Mouse (Mus musculus): ENCODE results near the gene Upp2. TPM values are rescaled to one million over a fixed set of nuclear protein-coding genes. Genes with fewer than 3 reads are reported as not detected.

The Upp2 gene
- polyA plus RNA-seq, 1 experiment from 2014 or later, result 2.9 TPM

DNA sequence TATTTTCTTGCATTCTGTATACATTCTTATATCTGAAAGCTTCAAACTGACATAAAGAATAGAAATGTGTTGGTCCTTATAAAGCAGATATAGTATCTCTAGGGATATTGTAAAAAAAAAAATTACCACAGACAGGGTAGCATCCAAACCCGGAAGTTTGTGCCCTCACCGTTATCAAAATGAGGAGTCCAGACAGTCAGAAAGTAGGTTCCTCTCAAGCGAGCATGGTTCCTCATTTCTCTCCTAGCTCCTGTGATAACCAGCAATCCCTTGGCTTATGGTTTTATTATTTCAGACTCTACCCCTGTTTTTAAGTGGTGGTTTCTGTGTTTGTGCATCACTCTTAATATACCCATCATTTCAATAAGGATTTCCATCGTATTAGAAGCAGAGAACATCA is 134.5 kb downstream of the Upp2 start:
- Histone ChIP-seq H3K27ac (no peak overlapping the region), H3K36me3 (ENCODE audit: inconsistent target) (no peaks in the 10 kb centered on the region), H3K4me3 (ENCODE audit: inconsistent target) (no peak overlapping the region), H3K79me2 (ENCODE audit: inconsistent target) (no peaks in the 10 kb centered on the region)
- 33% methylated on average over 4 of the region's 4 CpGs for WGBS (ENCODE audit: missing documents)

DNA sequence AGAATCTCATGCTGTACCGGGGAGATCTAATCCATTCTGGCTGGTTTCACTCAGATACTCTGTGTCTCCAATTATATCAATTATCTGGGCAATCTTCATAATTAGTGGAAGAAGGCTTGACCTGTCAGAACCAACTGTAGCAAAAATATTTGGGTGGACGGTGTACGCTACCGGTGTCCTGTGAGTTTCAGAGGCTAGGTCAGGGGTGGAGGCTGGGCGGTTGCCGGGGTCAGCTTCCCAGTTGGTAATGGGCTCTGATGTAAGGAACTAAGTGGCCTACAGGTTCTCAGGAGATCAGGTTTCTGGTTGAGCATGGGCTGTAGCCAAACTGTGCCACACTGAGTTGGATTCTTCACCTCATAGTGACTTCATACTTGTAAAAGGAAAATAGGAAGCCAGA is 136.1 kb downstream of the Upp2 start:
- no peak overlapping the region for H3K27ac ChIP-seq
- no peaks in the 10 kb centered on the region for H3K79me2 ChIP-seq (ENCODE audit: inconsistent target)
- no peak overlapping the region for H3K4me3 ChIP-seq (ENCODE audit: inconsistent target)
- WGBS (ENCODE audit: missing documents), result 99% methylated on average over 6 of the region's 6 CpGs
- H3K36me3 ChIP-seq (ENCODE audit: inconsistent target), result no peaks in the 10 kb centered on the region

DNA sequence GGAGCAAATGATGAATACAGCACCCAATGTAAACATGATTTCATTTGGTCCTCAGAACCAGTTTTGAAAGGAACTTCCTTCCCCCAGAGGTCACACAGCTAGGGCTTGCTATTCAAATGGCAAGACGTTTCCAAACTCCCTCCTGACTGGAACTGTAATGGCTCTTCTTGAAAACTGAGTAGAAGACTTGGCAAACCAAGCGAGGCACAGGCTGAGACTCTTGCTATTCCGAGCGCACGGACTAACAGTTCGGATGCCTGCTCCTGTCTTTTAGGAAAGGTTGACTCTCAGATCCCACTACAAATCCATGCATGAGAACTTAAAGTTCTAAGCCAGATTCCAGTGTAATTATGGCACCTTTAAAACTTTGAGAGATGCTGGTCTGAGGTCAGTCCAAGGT is 136.5 kb downstream of the Upp2 start:
- Histone ChIP-seq H3K27ac (no peak overlapping the region), H3K4me3 (ENCODE audit: inconsistent target) (no peak overlapping the region), H3K36me3 (ENCODE audit: inconsistent target) (no peaks in the 10 kb centered on the region), H3K79me2 (ENCODE audit: inconsistent target) (no peaks in the 10 kb centered on the region)
- 86% methylated on average over 6 of the region's 6 CpGs for WGBS (ENCODE audit: missing documents)

DNA sequence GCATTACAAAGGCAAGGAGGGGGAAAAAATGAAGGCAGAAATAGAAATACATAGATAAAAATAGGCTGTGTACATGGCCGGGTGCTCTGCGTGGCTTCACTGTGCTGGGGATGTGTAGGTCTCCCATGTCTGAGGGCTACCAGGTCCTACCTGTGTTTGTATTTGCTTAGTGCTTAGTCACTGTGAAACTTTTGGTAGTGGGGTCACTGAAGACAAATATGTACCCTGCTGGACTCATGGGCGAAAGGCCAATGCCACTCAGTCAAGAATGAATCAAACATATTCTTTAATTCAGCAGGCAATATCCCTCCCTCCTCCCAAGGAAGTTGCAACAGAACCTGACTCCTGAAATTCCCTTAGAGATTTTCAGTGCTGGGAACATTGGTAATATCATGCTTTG is 137.5 kb downstream of the Upp2 start:
- WGBS (ENCODE audit: missing documents), result 100% methylated on average over 3 of the region's 3 CpGs
- Histone ChIP-seq H3K36me3 (ENCODE audit: inconsistent target) (no peaks in the 10 kb centered on the region), H3K27ac (no peak overlapping the region), H3K4me3 (ENCODE audit: inconsistent target) (no peak overlapping the region), H3K79me2 (ENCODE audit: inconsistent target) (no peaks in the 10 kb centered on the region)

DNA sequence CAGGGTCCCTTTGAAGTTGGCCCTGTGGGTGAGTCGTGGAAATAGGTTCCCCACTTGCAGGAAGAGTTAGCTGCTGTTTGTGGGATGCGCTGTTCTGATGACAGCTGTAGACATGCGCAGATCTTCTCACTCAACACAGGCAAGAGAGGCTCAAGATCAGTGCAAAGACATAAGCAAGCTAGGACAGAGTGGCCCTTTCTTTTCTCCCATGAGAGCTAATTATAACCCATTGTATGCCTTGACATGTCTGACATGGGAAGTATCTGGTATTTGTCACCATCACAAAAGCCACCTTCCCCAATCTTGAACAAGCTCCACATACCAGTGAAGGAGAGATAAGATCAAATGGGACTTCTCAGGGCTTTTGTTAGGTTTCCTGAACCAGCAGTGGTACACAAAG is 140.6 kb downstream of the Upp2 start:
- Histone ChIP-seq H3K36me3 (ENCODE audit: inconsistent target) (no peaks in the 10 kb centered on the region), H3K27ac (no peak overlapping the region), H3K4me3 (ENCODE audit: inconsistent target) (no peak overlapping the region), H3K79me2 (ENCODE audit: inconsistent target) (no peaks in the 10 kb centered on the region)
- 100% methylated on average over 3 of the region's 3 CpGs for WGBS (ENCODE audit: missing documents)

DNA sequence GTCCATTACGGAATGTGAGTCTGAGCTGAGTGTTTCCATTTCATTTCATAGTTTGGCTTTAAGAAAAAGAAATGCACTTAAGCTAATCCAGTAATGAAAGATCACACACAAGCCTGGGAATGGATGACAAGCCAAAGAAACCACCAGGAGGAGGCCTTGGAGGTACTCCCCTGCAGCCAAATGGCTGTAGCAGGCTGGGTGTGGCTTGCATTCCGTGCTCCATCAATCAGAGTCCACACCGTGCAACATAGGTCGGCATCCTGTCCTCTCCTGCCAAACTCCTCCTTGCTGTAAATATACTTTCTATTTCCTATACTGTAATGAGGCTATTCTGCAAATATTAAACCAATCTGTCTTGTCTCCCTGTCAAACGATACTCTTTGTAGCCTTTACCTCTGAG is 143.1 kb downstream of the Upp2 start:
- Histone ChIP-seq H3K79me2 (ENCODE audit: inconsistent target) (no peaks in the 10 kb centered on the region), H3K4me3 (ENCODE audit: inconsistent target) (no peak overlapping the region), H3K36me3 (ENCODE audit: inconsistent target) (no peaks in the 10 kb centered on the region), H3K27ac (no peak overlapping the region)
- WGBS (ENCODE audit: missing documents), result 77% methylated on average over 5 of the region's 5 CpGs

DNA sequence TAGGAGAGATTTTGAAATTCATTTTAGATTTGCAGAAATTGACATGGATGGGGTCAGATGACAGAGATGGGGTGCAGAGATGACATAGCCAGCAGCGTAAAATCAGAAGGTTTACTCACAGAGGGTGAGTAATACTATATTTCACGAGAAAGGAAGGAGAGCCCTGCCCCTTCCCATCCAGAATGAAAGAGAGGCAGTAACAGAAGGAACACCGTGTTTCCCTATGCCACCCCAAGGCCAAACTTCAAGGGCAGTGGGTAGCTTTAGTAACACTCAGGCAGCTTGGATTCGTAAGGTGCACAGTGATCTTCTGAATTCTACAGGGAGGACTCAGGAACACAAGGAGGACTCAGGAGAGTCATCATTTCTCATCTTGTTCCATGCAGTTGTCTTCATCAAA is 144.0 kb downstream of the Upp2 start:
- 98% methylated on average over 4 of the region's 4 CpGs for WGBS (ENCODE audit: missing documents)
- no peak overlapping the region for H3K27ac ChIP-seq
- H3K36me3 ChIP-seq (ENCODE audit: inconsistent target), result no peaks in the 10 kb centered on the region
- no peaks in the 10 kb centered on the region for H3K79me2 ChIP-seq (ENCODE audit: inconsistent target)
- H3K4me3 ChIP-seq (ENCODE audit: inconsistent target), result no peak overlapping the region

DNA sequence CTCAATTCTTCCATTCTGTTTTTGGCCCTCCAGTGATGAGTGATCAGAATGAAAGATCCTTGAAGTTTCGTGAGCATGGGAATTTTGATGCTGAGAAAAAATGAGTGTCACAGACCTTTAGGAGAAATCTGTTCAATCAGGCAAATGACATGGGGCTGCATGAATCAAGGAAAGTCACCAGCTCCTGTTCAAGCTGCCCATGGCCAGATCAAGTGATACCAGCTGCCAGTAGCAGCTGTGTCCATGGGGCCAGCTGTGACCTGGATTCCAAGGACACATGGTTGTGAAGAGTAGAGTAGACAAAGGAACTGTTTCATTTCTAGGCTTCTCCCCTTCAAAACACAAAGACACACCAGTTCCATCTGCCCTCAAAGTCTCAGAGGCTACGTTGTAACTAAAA is 144.4 kb downstream of the Upp2 start:
- H3K27ac ChIP-seq, result no peak overlapping the region
- WGBS (ENCODE audit: missing documents), result 100% methylated on average over 2 of the region's 2 CpGs
- H3K79me2 ChIP-seq (ENCODE audit: inconsistent target), result no peaks in the 10 kb centered on the region
- H3K36me3 ChIP-seq (ENCODE audit: inconsistent target), result no peaks in the 10 kb centered on the region
- H3K4me3 ChIP-seq (ENCODE audit: inconsistent target), result no peak overlapping the region

DNA sequence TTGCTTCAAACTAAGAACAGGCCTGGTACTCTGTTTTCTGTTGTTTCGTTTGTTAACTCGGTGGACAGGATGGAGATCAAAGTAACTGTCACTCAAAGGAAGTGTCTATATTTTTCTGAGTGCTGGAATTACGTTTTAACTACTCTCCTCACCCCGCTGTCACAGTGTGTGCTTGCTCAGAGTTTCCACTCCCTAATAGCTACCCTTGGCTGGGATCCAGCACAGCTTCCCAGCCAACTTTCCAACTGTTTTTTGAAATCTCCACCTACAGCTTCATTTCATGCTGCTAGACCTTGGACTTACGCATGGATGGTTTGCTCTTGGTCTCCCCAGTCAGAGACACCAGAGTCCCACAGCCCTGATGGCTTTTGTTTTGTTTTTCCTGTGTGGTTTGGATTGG is 144.8 kb downstream of the Upp2 start:
- Histone ChIP-seq H3K27ac (no peak overlapping the region), H3K36me3 (ENCODE audit: inconsistent target) (no peaks in the 10 kb centered on the region), H3K4me3 (ENCODE audit: inconsistent target) (no peak overlapping the region), H3K79me2 (ENCODE audit: inconsistent target) (no peaks in the 10 kb centered on the region)
- 85% methylated on average over 5 of the region's 5 CpGs for WGBS (ENCODE audit: missing documents)

DNA sequence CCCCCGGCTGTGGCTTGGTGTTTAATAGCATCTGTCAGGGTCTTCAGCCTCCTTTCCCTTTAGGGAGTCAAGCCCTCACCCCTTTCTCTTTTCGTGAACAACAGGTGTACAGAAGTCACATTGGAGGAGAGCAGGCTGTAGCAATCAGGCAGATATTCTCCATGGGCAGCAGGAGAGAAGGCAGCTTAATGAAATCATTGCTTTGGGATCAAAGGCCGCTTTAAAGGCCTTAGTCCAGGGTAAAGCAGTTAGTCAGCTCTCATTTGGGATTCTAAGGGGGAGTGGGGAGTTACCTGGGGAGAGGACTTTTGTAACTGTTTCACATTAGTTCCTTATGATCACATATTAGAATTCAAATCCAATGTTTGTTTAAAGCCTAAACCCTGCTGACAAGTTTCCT is 150.8 kb downstream of the Upp2 start:
- Histone ChIP-seq H3K4me3 (ENCODE audit: inconsistent target) (no peak overlapping the region), H3K36me3 (ENCODE audit: inconsistent target) (no peaks in the 10 kb centered on the region), H3K27ac (no peak overlapping the region), H3K79me2 (ENCODE audit: inconsistent target) (no peaks in the 10 kb centered on the region)
- WGBS (ENCODE audit: missing documents), result 83% methylated on average over 3 of the region's 3 CpGs

DNA sequence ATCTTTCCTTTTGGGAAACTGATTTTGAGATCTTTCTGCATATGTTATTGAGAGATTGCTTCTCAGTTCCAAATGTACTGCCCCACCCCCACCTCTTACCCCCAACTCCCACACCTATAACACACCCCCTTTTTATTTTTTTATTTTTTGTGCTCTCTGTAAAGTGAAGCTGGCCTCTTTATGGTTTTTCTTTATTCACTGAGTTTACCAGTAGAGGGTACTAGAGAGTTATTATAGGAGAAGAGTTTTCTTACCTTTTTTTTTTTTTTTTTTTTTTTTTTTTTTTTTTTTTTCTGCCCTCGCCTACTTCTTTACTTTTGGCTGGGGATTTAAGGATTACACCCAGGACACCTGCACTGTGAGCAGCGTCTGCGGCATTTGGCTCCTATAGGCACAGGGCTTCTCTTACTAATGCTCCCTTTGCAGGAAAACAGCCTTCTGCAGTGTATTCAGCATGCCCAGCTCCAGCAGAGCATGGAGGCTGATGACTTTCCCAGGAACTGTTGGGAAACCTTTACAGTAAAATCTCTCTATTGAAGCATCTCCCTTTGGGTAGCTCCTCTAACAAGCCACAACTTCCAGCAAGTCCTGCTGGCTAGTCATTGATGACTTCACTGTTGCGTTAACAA is 170.2 kb downstream of the Upp2 start:
- 41% methylated on average over 3 of the region's 4 CpGs for WGBS (ENCODE audit: missing documents)
- Histone ChIP-seq H3K27ac (no peak overlapping the region), H3K79me2 (ENCODE audit: inconsistent target) (no peaks in the 10 kb centered on the region), H3K4me3 (ENCODE audit: inconsistent target) (no peak overlapping the region), H3K36me3 (ENCODE audit: inconsistent target) (no peaks in the 10 kb centered on the region)

DNA sequence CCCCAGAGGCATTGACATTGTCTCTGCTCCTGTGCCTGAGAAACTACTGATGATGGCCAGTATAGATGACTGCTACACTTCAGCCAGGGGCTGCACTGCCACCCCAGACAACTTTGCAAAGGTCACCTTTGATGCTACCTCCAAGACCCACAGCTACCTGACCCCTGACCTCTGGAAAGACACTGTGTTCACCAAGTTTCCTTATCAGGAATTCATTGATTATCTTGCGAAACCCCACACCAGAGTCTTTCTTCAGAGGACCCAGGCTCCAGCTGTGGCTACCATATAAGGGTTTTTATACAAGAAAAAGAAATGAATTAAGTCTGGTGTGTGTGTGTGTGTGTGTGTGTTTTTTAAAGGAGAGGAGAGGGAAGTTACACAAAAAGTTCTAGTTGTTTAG is 174.1 kb downstream of the Upp2 start:
- Histone ChIP-seq H3K79me2 (ENCODE audit: inconsistent target) (no peaks in the 10 kb centered on the region), H3K4me3 (ENCODE audit: inconsistent target) (no peak overlapping the region), H3K27ac (no peak overlapping the region), H3K36me3 (ENCODE audit: inconsistent target) (no peaks in the 10 kb centered on the region)
- WGBS (ENCODE audit: missing documents), result 100% methylated on average over 1 of the region's 1 CpGs

DNA sequence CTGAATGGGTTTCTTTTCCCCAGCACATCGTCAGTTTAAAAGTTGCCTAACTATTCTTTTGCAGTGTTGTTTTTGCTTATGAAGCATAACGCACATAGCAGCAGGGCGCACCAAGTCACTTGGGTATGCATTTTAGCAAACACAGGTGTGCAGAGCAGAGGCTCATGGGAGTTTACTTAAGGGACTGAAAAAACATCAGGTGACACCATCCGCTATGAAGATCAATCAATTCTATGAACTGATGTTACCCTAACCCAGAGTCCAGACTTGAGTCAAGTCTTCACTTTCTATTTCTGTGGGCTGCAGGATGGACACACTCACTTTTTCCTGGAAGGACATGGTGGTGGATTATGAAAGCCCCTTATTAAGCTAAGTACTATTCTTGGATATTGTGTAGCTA is 174.9 kb downstream of the Upp2 start:
- no peak overlapping the region for H3K27ac ChIP-seq
- WGBS (ENCODE audit: missing documents), result 93% methylated on average over 4 of the region's 4 CpGs

DNA sequence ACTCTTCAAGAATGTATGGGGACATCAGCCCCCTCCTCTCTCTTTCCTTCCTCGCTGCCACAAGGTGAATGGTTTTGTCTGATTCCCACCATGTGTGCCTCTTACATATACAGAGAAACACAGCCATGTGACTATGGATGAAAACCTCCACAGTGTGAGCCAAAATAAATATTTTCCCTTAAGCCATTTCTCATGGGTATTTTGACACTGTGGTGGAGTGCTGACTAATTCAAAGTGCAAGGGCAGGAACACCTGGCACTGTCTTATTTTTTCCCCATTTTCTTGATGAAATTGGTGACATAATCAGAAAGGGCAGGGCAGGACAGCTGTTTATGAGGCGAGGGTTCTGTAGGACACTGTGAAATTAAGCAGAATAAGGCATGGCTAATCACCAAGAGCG is 176.3 kb downstream of the Upp2 start:
- Histone ChIP-seq H3K4me3 (ENCODE audit: inconsistent target) (no peak overlapping the region), H3K79me2 (ENCODE audit: inconsistent target) (no peaks in the 10 kb centered on the region), H3K27ac (no peak overlapping the region), H3K36me3 (ENCODE audit: inconsistent target) (no peaks in the 10 kb centered on the region)
- WGBS (ENCODE audit: missing documents), result 64% methylated on average over 3 of the region's 3 CpGs

More for the DNA sequence above, 174.9 kb downstream of the Upp2 start:
- Histone ChIP-seq H3K79me2 (ENCODE audit: inconsistent target) (no peaks in the 10 kb centered on the region), H3K36me3 (ENCODE audit: inconsistent target) (no peaks in the 10 kb centered on the region), H3K4me3 (ENCODE audit: inconsistent target) (no peak overlapping the region)

DNA sequence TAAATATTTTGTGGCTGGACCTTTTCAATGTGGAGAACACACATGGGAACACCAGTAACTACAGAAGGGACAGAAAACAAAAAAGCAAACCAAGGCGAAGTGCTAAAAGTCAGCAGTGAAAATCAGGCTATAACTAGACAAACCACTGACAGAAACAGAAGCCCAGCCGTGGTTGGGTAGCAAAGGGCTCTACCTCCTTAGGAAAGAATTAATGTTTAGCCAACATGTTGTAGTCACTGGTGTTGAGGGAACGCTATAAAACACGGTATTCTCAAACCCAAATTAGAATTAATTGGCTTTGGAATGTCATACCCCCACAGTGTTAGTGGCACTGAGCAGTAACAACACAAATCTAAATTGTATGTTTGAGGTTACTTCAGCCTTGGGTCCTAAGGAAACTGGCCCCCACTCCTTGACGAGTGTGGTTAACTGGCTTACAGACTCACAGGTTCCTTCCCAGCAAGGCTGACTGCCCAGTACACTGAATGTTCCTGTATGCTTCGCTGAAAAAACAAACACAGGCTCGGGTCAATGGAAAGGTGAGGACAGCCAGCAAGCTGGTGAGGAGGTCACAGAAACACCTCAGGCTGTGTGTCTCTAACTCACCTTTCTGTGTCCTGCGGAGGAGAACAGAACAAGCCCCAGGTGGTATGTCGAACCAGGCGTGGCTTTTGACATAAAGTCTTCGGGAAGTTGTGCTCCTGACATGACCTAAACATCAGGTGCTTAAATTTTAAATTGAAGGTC is 180.6 kb downstream of the Upp2 start:
- no peak overlapping the region for H3K27ac ChIP-seq
- H3K36me3 ChIP-seq (ENCODE audit: inconsistent target), result no peaks in the 10 kb centered on the region
- H3K4me3 ChIP-seq (ENCODE audit: inconsistent target), result no peak overlapping the region
- 69% methylated on average over 11 of the region's 11 CpGs for WGBS (ENCODE audit: missing documents)
- no peaks in the 10 kb centered on the region for H3K79me2 ChIP-seq (ENCODE audit: inconsistent target)

DNA sequence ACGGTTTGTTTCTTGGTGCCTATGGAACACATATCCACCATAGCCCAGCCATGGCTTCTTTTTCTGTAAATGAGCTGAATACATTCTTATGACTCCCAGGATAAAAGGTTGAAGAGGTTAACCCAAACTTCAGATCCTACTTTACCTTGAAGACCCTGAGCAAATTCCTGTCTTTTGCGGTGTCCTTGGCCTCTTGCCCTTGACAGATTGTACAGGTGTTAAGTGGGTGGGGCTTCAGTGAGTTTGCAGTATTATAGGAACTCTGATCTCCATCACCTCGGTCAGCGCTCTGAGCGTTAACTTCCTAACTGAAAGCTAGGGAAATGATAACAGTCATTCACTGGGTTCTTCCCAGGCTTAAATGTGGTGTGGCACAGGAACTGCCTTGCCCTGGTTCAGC is 181.2 kb downstream of the Upp2 start:
- Histone ChIP-seq H3K27ac (no peak overlapping the region), H3K36me3 (ENCODE audit: inconsistent target) (no peaks in the 10 kb centered on the region), H3K4me3 (ENCODE audit: inconsistent target) (no peak overlapping the region), H3K79me2 (ENCODE audit: inconsistent target) (no peaks in the 10 kb centered on the region)
- WGBS (ENCODE audit: missing documents), result 85% methylated on average over 5 of the region's 5 CpGs

Data from macrophage (primary cell).